Mouse (Mus musculus) adrenal gland, adult 8-10 months (tissue): ENCODE measurements at regions not wholly inside any gene's neighbourhood (a gene's known extent, or its start where the extent isn't known, plus 50 kb on each side); places are given as distances from the start of the nearest gene placed in this dataset.

Experiments
- DNase-seq: peaks from one replicate; pipeline ENCODE4 v3.0.0; 2022

DNA sequence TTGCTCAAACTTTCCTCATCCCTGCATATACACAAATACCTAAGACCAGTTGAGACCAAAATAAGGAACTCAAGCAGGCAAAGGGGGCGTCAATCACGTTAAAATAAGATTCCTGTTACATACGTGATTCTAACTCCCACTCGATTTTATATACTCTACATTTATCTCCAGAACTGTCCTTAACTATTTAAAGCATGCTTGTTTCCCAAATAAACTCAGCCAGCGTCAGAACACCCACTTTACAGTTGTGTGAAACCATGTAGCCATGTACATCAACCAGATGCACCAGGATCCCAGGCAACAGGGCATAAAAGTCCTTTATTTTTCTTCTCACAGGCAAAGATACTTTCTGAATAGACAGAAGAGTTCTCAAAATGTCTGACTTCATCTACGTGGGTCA, 61.5 kb downstream of the Ccna1 start:
- no peak for DNase-seq

DNA sequence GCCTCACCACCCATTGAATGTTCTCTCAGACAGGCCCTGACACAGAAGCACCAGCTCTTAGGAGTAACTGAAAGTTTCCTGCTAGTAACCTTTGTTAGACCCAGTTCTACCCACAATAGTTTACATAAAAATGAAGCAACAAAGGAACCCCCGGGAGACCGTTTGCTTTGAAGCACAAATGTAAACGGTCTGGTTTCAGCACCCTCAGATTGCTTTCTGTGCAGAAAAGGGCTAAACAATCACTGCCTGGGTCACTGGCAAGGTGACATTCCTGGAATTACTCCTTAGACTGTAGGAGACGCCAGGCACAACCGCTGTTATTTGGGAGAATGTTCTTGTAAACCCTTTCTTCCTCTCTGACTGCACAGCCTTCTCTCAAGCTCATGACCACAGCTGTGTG, 65.2 kb downstream of the Ccna1 start:
- DNase-seq = no peak

DNA sequence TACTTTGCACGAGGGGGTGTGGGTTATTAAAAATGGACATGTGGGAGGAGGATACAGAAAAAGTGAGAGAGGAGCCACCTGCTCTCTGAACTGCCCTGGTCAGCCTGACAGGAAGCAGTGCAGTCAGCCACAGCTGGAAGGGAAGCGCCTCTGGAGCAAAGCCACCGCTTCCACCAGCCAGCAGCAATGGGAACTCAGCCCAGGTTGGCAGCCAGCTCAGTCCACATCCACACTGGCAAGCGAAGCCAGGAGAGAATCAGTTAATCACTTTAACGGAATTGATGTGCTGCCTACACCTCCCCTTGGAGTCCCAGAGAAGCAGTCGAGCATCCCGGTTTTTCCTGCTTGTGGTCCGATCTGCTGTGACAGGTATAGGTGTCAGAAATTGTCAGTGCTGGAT, 65.9 kb downstream of the Ccna1 start:
- peak; percentile 17 for DNase-seq

- no peak for DNase-seq
Observed at GRCm38 (mm10) chr3:54981488-54981887, 65.8 kb upstream of the Sertm1 start.

DNA sequence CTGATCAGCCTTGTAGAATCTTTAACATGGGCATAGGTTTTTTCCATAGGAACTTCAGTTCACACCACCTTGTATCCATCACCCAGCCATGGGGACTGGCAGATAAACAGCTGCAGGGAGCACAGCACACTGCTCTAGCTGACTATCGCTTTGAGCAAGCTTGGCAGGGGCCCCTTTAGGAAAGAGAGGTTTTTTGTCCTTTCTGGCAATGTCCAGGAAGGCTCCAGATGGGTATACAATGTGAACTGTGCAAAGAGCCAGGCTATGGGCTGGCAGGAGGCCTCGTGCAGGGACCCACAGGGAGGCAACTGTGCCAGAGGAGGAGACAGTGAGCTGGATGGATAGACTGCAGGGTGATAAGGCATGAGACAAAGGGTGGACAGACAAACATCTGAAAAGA, 64.6 kb upstream of the Sertm1 start:
- DNase-seq = no peak

GRCm38 (mm10) chr3:54965512-54965911, 49.8 kb upstream of the Sertm1 start:
- DNase-seq = no peak
